Mouse (Mus musculus) forebrain, embryonic 11.5 days (tissue): ENCODE measurements at regions not wholly inside any gene's neighbourhood (a gene's known extent, or its start where the extent isn't known, plus 50 kb on each side); places are given as distances from the start of the nearest gene placed in this dataset.
A peak's percentile ranks its signal among the peaks of the same experiment; 100 is the strongest.

Experiments
- ATAC-seq: fragments of 200-750 bp; cut with Nextera tagmentation; replicated peaks from 2 replicates; pipeline ENCODE4 v1.8.0; 2017; ENCODE audit warnings: moderate TSS enrichment; ENCODE audit not compliant: low FRiP score
- DNase-seq: peaks from one replicate; pipeline ENCODE4 v3.0.0-alpha.2; 2017; ENCODE audit warnings: low spot score
- H3K27ac ChIP-seq: fragments of 300-500 bp; sonication (generic); 2 replicates; pipeline ENCODE4 v1.5.1; 2014; ENCODE audit warnings: low read depth, low read length
- H3K27me3 ChIP-seq: fragments of 300-500 bp; sonication (generic); 2 replicates; pipeline ENCODE4 v1.6.1; 2014; ENCODE audit warnings: mild to moderate bottlenecking, low read length, mixed read lengths; ENCODE audit not compliant: control insufficient read depth, insufficient read depth
- H3K36me3 ChIP-seq: fragments of 300-500 bp; sonication (generic); 2 replicates; pipeline ENCODE4 v1.6.1; 2014; ENCODE audit warnings: mild to moderate bottlenecking, low read length, moderate library complexity, mixed read lengths; ENCODE audit not compliant: control insufficient read depth, insufficient read depth
- H3K4me1 ChIP-seq: fragments of 300-500 bp; sonication (generic); replicated peaks from 2 replicates; pipeline ENCODE4 v1.6.1; 2014; ENCODE audit warnings: low read length, mixed read lengths; ENCODE audit not compliant: control insufficient read depth, insufficient read depth
- H3K4me2 ChIP-seq: fragments of 300-500 bp; sonication (generic); 2 replicates; pipeline ENCODE4 v1.6.1; 2014; ENCODE audit warnings: low read depth, mild to moderate bottlenecking, low read length, moderate library complexity, mixed read lengths; ENCODE audit not compliant: severe bottlenecking
- H3K4me3 ChIP-seq: fragments of 300-500 bp; sonication (generic); 2 replicates; pipeline ENCODE4 v1.5.1; 2014; ENCODE audit warnings: low read depth, low read length
- H3K9ac ChIP-seq: fragments of 300-500 bp; sonication (generic); 2 replicates; pipeline ENCODE4 v1.6.1; 2014; ENCODE audit warnings: low read length
- H3K9me3 ChIP-seq: fragments of 300-500 bp; sonication (generic); 2 replicates; pipeline ENCODE4 v1.6.1; 2016; ENCODE audit warnings: low read length, mixed read lengths; ENCODE audit not compliant: control insufficient read depth
- WGBS: fragments of 180-500 bp; shearing (Covaris S2); extraction: QIAGEN DNeasy Blood & Tissue Kit; methylation state at CpG from one replicate; pipeline ENCODE4 v1.1.7; 2014; 5-methylcytosine and 5-hydroxymethylcytosine counted together

DNA sequence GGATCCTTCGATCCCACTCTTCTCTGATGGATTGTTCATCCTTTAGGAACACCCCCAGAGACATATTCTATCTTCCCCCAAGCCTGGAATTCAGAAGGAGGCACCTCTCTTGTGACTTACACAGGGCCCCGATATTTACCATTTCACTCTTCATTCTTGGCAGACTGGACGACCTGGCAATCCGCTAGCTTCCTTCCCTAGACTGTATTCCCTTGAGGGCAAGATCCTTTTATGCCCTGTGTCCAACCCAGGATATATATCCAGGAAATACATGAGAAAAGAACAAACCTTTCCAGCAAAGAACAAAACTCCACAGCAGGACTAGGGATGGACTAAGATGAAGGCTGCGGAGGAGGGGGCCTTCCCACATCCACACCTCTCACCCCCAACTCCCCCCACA lies 56.3 kb upstream of the Tnrc6c start:
- Histone ChIP-seq H3K27ac (no peak overlapping the region; the same call in 1 of the 2 replicates), H3K27me3 (peaks cover 11% of the 10 kb centered on the region), H3K4me1 (peaks cover 21% of the 10 kb centered on the region), H3K4me3 (no peak overlapping the region), H3K36me3 (no peaks in the 10 kb centered on the region), H3K9ac (no peak overlapping the region), H3K4me2 (no peak overlapping the region), H3K9me3 (no peaks in the 10 kb centered on the region)
- WGBS: 34% methylated on average over 5 of the region's 5 CpGs
- no peak for DNase-seq
- ATAC-seq: no peak; the same call in 1 of the 2 replicates

DNA sequence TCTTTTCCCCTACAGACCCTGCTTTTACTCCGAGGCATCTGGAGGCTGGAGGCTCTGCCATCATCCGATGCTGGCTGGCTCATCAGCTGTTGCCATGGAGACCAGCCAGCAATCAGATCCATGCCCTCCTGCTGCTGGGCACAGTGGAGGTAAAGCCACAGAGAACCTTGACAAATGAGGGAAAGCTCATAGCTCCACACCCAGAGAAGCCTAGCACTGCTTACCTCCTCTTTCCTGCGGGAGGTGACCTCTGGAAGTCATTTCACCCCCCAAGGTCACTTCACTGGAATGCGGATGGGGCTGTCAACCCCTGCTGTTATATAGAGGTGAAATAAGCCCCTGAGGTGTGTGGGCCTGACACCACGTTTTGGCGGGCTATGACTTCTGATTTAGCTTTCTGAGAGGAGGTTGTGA lies 55.9 kb upstream of the Tnrc6c start:
- Histone ChIP-seq H3K27ac (no peak overlapping the region; the same call in 1 of the 2 replicates), H3K4me2 (peak overlapping the region; percentile 2; the same call in 1 of the 2 replicates), H3K27me3 (peaks cover 11% of the 10 kb centered on the region), H3K36me3 (no peaks in the 10 kb centered on the region), H3K9me3 (no peaks in the 10 kb centered on the region), H3K9ac (no peak overlapping the region), H3K4me3 (no peak overlapping the region), H3K4me1 (peaks cover 21% of the 10 kb centered on the region)
- DNase-seq (peak; percentile 77), ATAC-seq (peak; percentile 69)
- WGBS: 0% methylated on average over 6 of the region's 6 CpGs

DNA sequence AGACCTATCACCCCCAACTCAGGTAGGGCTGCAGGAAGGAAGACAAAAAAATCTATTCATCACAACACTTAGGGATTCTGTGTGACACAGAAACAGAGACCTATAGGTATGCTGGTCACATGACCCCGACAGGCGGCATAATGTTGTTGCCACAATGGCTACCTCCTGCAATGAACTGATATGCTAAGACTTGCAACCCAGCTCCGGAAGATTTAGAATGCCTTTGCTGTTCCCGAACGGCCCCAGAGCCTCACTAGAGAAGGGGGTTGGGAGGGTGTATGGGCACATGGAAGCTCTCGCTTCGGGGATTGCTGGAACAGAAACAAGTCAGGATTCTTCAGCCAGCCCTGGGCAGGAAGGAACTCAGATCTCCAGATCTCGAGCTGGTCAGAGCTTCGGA lies 55.5 kb upstream of the Tnrc6c start:
- H3K36me3 ChIP-seq: no peaks in the 10 kb centered on the region
- H3K4me2 ChIP-seq: peak overlapping the region; percentile 26; the same call in 1 of the 2 replicates
- no peak overlapping the region for H3K27ac ChIP-seq
- 7% methylated on average over 9 of the region's 9 CpGs for WGBS
- H3K27me3 ChIP-seq: peaks cover 11% of the 10 kb centered on the region
- H3K4me1 ChIP-seq: peaks cover 21% of the 10 kb centered on the region
- no peak overlapping the region for H3K9ac ChIP-seq
- H3K9me3 ChIP-seq: no peaks in the 10 kb centered on the region
- no peak overlapping the region for H3K4me3 ChIP-seq
- DNase-seq (no peak), ATAC-seq (peak; percentile 49; the same call in 1 of the 2 replicates)

DNA sequence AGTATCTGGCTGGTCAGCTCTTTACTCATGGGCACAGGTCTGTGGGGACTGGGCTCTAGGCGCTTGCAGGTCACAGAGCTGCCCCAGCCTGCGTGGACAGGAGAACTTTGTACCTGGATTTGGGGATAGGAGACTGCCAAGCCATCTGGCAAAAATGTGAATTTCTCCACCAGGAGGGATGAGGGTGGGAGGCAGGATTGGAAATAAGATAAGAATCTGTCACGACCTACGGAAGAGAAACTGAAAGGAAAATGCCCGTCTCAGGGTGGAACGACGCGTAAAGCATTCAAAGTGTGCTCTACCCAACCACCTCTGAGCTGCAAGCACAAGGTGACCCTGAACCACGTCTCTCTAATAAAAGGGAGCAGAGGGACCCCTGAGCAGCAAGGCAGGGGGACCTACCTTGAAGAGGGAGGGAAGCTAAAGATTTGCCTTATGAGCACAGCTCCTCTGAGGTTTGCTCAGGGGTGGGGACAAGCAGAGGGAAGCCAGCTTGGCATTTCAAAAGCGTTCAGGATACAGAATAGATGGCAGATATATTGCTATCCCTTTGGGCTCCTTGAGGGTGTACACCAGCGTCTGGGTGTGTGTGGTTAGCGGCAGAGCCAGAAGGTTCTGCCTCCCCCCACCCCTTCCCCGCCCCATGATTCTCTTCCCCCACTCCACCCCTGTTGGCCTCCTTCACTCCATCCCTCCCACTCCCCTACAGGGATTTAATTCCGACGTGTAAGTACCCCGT lies 54.9 kb upstream of the Tnrc6c start:
- Histone ChIP-seq H3K4me2 (peak overlapping the region; percentile 26; the same call in 1 of the 2 replicates), H3K27me3 (peaks cover 11% of the 10 kb centered on the region), H3K27ac (no peak overlapping the region), H3K9me3 (no peaks in the 10 kb centered on the region), H3K4me3 (no peak overlapping the region), H3K9ac (no peak overlapping the region), H3K36me3 (no peaks in the 10 kb centered on the region), H3K4me1 (peaks cover 23% of the 10 kb centered on the region)
- ATAC-seq: no peak
- DNase-seq: no peak
- WGBS: 15% methylated on average over 16 of the region's 16 CpGs

DNA sequence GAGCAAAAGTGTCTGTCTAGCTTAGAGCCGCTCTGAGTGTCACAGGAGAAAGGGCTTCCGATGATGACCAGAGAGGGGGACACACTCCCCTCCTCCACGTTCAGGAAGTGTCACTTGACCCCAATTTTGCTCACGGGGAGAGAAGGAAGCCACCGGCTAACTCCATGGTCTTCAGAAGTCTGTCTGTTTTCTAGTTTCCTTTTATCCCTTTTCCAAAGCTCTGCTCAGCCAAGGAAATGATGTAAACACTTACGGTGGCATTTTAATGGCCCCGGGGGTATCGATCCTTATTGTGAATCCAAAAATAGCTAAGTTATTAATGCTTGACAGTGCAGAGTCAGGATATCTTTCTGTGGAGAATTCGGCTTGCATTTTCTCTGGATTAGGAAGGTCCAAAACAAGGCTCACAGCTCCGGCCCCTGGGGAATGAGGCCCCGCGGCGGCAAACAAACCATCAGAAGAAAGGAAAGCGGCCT lies 54.3 kb upstream of the Tnrc6c start:
- Histone ChIP-seq H3K27ac (no peak overlapping the region), H3K4me1 (peaks cover 23% of the 10 kb centered on the region), H3K4me3 (no peak overlapping the region), H3K4me2 (0 out of 2 replicates have a peak overlapping the region, but pooled peaks have one; percentile 19), H3K36me3 (no peaks in the 10 kb centered on the region), H3K9me3 (no peaks in the 10 kb centered on the region), H3K27me3 (peaks cover 11% of the 10 kb centered on the region), H3K9ac (no peak overlapping the region)
- DNase-seq (no peak), ATAC-seq (no peak)
- 7% methylated on average over 14 of the region's 14 CpGs for WGBS

DNA sequence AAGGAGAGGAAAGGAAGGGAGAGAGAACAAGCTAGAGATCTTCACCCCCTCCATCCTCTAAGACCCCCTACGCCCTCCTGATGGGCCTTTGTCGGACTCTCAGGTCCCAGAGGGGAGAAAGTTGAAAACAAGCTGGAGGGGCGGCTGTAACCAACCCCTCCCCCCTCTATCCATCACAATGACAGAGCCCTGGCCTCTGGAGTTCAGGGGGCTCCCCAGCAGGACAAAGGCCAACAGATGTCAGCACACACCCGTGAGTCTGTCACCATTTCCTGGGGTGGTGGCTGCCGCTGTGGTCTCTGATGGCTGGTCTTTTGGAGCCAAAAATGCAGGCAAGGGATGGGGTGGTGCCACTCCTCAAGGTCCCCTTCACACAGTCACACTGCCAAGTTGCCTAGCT lies 52.9 kb upstream of the Tnrc6c start:
- no peak for ATAC-seq
- Histone ChIP-seq H3K9ac (no peak overlapping the region), H3K36me3 (no peaks in the 10 kb centered on the region), H3K9me3 (no peaks in the 10 kb centered on the region), H3K4me2 (no peak overlapping the region), H3K4me3 (no peak overlapping the region), H3K27ac (no peak overlapping the region), H3K27me3 (peaks cover 11% of the 10 kb centered on the region), H3K4me1 (peaks cover 27% of the 10 kb centered on the region)
- WGBS: 21% methylated on average over 5 of the region's 5 CpGs
- DNase-seq: no peak

DNA sequence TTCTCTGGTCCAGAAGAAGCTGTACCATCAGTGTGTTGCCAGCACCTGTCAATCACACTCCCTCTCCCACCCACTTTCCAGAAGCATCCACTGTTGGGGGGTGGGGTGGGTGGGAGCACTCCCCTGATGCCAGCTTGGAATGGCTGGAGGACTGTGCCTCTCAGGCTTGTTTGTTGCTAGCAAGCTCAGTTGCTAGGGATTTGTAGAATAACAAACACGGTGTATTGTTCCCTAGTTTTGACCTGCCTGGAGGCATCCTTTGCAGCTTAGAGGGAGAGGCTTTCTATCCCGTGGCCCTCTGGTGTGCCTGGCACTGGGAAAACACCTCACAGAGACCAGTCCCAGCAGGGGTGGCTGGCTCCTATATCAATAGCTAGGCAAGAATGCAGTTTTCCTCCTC lies 50.1 kb upstream of the Tnrc6c start:
- H3K4me1 ChIP-seq: peaks cover 32% of the 10 kb centered on the region

More for the DNA sequence above, 50.1 kb upstream of the Tnrc6c start:
- H3K36me3 ChIP-seq: no peaks in the 10 kb centered on the region
- peaks cover 6% of the 10 kb centered on the region; the same call in 1 of the 2 replicates for H3K27me3 ChIP-seq
- H3K9me3 ChIP-seq: no peaks in the 10 kb centered on the region
- no peak overlapping the region for H3K9ac ChIP-seq
- ATAC-seq: no peak
- H3K27ac ChIP-seq: no peak overlapping the region
- H3K4me2 ChIP-seq: no peak overlapping the region
- DNase-seq: peak; percentile 48
- no peak overlapping the region for H3K4me3 ChIP-seq
- WGBS: 10% methylated on average over 2 of the region's 2 CpGs
